Mouse (Mus musculus) kidney, adult 2 months (tissue): ENCODE results near the gene Fdxacb1. TPM values are rescaled to one million over a fixed set of nuclear protein-coding genes. Genes with fewer than 3 reads are reported as not detected.

Experiments used
- DNase-seq: peaks from one replicate; pipeline ENCODE4 v3.0.0; 2021
- H3K27ac ChIP-seq: fragments of 200-500 bp; 2 replicates; pipeline ENCODE4 v1.5.1; 2012; ENCODE audit warnings: low read depth, low read length, control low read depth, inconsistent platforms; ENCODE audit not compliant: insufficient read depth
- H3K27me3 ChIP-seq: fragments of 200-500 bp; replicated peaks from 2 replicates; pipeline ENCODE4 v1.6.1; 2012; ENCODE audit warnings: mild to moderate bottlenecking, moderate library complexity, low read length, inconsistent platforms; ENCODE audit not compliant: control insufficient read depth, insufficient read depth
- H3K36me3 ChIP-seq: fragments of 200-500 bp; 2 replicates; pipeline ENCODE4 v1.6.1; 2012; ENCODE audit warnings: mild to moderate bottlenecking, moderate library complexity, low read length, inconsistent platforms; ENCODE audit not compliant: control insufficient read depth, insufficient read depth
- H3K4me1 ChIP-seq: fragments of 200-500 bp; 2 replicates; pipeline ENCODE4 v1.6.1; 2011; ENCODE audit warnings: low read length; ENCODE audit not compliant: control insufficient read depth, insufficient read depth
- H3K4me3 ChIP-seq: fragments of 200-500 bp; 2 replicates; pipeline ENCODE4 v1.5.1; 2011; ENCODE audit warnings: mild to moderate bottlenecking, low read depth, low read length, control low read depth; ENCODE audit not compliant: insufficient read depth
- CTCF ChIP-seq: fragments of 200-500 bp; conservative IDR thresholded peaks from 2 replicates; pipeline ENCODE4 v1.5.1; 2011; ENCODE audit warnings: low read depth, mild to moderate bottlenecking, control low read depth, low read length, moderate library complexity, mixed read lengths; ENCODE audit not compliant: insufficient read depth, insufficient read length
- POLR2A ChIP-seq: fragments of 200-500 bp; IDR thresholded peaks from one replicate; pipeline ENCODE4 v1.6.1; 2011; ENCODE audit warnings: low read depth, low read length, control low read depth
- WGBS: fragments of 180-500 bp; shearing (Covaris S2); methylation state at CpG from one replicate; pipeline ENCODE4 v1.1.7; 2018; 5-methylcytosine and 5-hydroxymethylcytosine counted together
- polyA plus RNA-seq: library from polyadenylated mRNA; depleted of rRNA; stranded (reverse); fragments of >200 nt; gene quantifications from 2 replicates; pipeline ENCODE4 v1.2.3, GENCODE M21; 2012; rRNA removed

Gene Fdxacb1
- polyA plus RNA-seq = 3.6 and 4.3 TPM in 2 replicates

- H3K4me3 ChIP-seq = peak within 1 kb of the TSS; percentile 85
- H3K4me1 ChIP-seq = peaks cover 2% of the 10 kb centered on the region; the same call in 1 of the 2 replicates
- peak; percentile 99 for DNase-seq
- H3K36me3 ChIP-seq = peaks cover 2% of the 10 kb centered on the region
- TF ChIP-seq CTCF = peak; percentile 58
- TF ChIP-seq POLR2A = no peak
- WGBS = 2% methylated on average over 59 of the region's 59 CpGs
- H3K27ac ChIP-seq = peak within 1 kb of the TSS; percentile 84
- no peaks in the 10 kb centered on the region for H3K27me3 ChIP-seq
Measured at GRCm38 (mm10) chr9:50768107-50769002, at the start of gene Fdxacb1. Fdxacb1 (plus strand) TSS chr9:50768236.

- H3K4me3 ChIP-seq = no peak overlapping the region
Measured at GRCm38 (mm10) chr9:50718878-50719277, 49.2 kb upstream of the Fdxacb1 start.

GRCm38 (mm10) chr9:50721061-50721460 lies 47.0 kb upstream of the Fdxacb1 start:
- Histone ChIP-seq H3K27ac (no peak overlapping the region), H3K4me1 (peaks cover 3% of the 10 kb centered on the region; the same call in 1 of the 2 replicates), H3K27me3 (no peaks in the 10 kb centered on the region), H3K36me3 (no peaks in the 10 kb centered on the region), H3K4me3 (no peak overlapping the region)
- TF ChIP-seq CTCF (no peak), POLR2A (no peak)
- 37% methylated on average over 12 of the region's 12 CpGs for WGBS
- DNase-seq = no peak

More at GRCm38 (mm10) chr9:50718878-50719277, 49.2 kb upstream of the Fdxacb1 start:
- Histone ChIP-seq H3K36me3 (no peaks in the 10 kb centered on the region), H3K27ac (no peak overlapping the region), H3K27me3 (no peaks in the 10 kb centered on the region), H3K4me1 (peaks cover 3% of the 10 kb centered on the region; the same call in 1 of the 2 replicates)
- TF ChIP-seq CTCF (no peak), POLR2A (no peak)
- no peak for DNase-seq
- 61% methylated on average over 4 of the region's 4 CpGs for WGBS

GRCm38 (mm10) chr9:50722451-50722911 lies 45.6 kb upstream of the Fdxacb1 start:
- Histone ChIP-seq H3K4me1 (peaks cover 3% of the 10 kb centered on the region; the same call in 1 of the 2 replicates), H3K36me3 (no peaks in the 10 kb centered on the region), H3K4me3 (no peak overlapping the region), H3K27me3 (no peaks in the 10 kb centered on the region), H3K27ac (no peak overlapping the region)
- DNase-seq = no peak
- TF ChIP-seq POLR2A (no peak), CTCF (no peak)
- WGBS = 75% methylated on average over 8 of the region's 8 CpGs

GRCm38 (mm10) chr9:50723406-50723805 lies 44.6 kb upstream of the Fdxacb1 start:
- TF ChIP-seq CTCF (no peak), POLR2A (no peak)

GRCm38 (mm10) chr9:50724147-50724546 lies 43.9 kb upstream of the Fdxacb1 start:
- no peak overlapping the region for H3K27ac ChIP-seq
- DNase-seq = no peak
- H3K27me3 ChIP-seq = no peaks in the 10 kb centered on the region
- H3K4me1 ChIP-seq = peaks cover 7% of the 10 kb centered on the region; the same call in 1 of the 2 replicates
- H3K4me3 ChIP-seq = no peak overlapping the region
- whole genome bisulfite sequencing = 83% methylated on average over 2 of the region's 2 CpGs
- TF ChIP-seq POLR2A = no peak
- TF ChIP-seq CTCF = no peak
- H3K36me3 ChIP-seq = no peaks in the 10 kb centered on the region

More at GRCm38 (mm10) chr9:50723406-50723805, 44.6 kb upstream of the Fdxacb1 start:
- Histone ChIP-seq H3K27me3 (no peaks in the 10 kb centered on the region), H3K36me3 (no peaks in the 10 kb centered on the region), H3K4me1 (peaks cover 6% of the 10 kb centered on the region; the same call in 1 of the 2 replicates), H3K4me3 (no peak overlapping the region), H3K27ac (peak overlapping the region; percentile 35; the same call in 1 of the 2 replicates)
- DNase-seq = peak; percentile 74
- WGBS = 32% methylated on average over 7 of the region's 7 CpGs

GRCm38 (mm10) chr9:50724661-50725330 lies 43.2 kb upstream of the Fdxacb1 start:
- Histone ChIP-seq H3K27ac (no peak overlapping the region), H3K36me3 (no peaks in the 10 kb centered on the region), H3K4me1 (peaks cover 7% of the 10 kb centered on the region; the same call in 1 of the 2 replicates), H3K4me3 (no peak overlapping the region), H3K27me3 (no peaks in the 10 kb centered on the region)
- TF ChIP-seq CTCF = no peak
- no peak for TF ChIP-seq POLR2A
- DNase-seq = no peak
- WGBS = 48% methylated on average over 3 of the region's 3 CpGs
